Mouse (Mus musculus) midbrain, postnatal 0 days (tissue): ENCODE measurements around the gene Itga6. TPM values are rescaled to one million over a fixed set of nuclear protein-coding genes. Genes with fewer than 3 reads are reported as not detected.
"Not testable (repeated sequence)": the region's sequence is repeated elsewhere in the genome, so short reads cannot be mapped to it uniquely, and the experiment has no call there.

Experiments
- ATAC-seq: fragments of 200-750 bp; cut with Nextera tagmentation; 2 replicates; pipeline ENCODE4 v1.8.0; 2017; ENCODE audit warnings: moderate number of reproducible peaks, mild to moderate bottlenecking, moderate TSS enrichment, moderate library complexity; ENCODE audit not compliant: low FRiP score
- DNase-seq: peaks from one replicate; pipeline ENCODE4 v3.0.0-alpha.2; 2015; ENCODE audit warnings: low spot score
- H3K27ac ChIP-seq: fragments of 300-500 bp; sonication (generic); 2 replicates; pipeline ENCODE4 v1.5.1; 2014; ENCODE audit warnings: low read depth, mild to moderate bottlenecking, low read length, mixed read lengths
- H3K27me3 ChIP-seq: fragments of 300-500 bp; sonication (generic); 2 replicates; pipeline ENCODE4 v1.6.1; 2014; ENCODE audit warnings: low read length, control low read depth, mixed read lengths; ENCODE audit not compliant: insufficient read depth
- H3K36me3 ChIP-seq: fragments of 300-500 bp; sonication (generic); 2 replicates; pipeline ENCODE4 v1.6.1; 2014; ENCODE audit warnings: low read length, control low read depth, mixed read lengths; ENCODE audit not compliant: insufficient read depth
- H3K4me1 ChIP-seq: fragments of 300-500 bp; sonication (generic); 2 replicates; pipeline ENCODE4 v1.6.1; 2014; ENCODE audit warnings: mild to moderate bottlenecking, control low read depth, antibody characterized with exemption, low read length, mixed read lengths; ENCODE audit not compliant: insufficient read depth
- H3K4me2 ChIP-seq: fragments of 300-500 bp; sonication (generic); 2 replicates; pipeline ENCODE4 v1.6.1; 2014; ENCODE audit warnings: low read depth, mild to moderate bottlenecking, low read length, mixed read lengths; ENCODE audit not compliant: poor library complexity, severe bottlenecking
- H3K4me3 ChIP-seq: fragments of 300-500 bp; sonication (generic); 2 replicates; pipeline ENCODE4 v1.5.1; 2014; ENCODE audit warnings: low read depth, mild to moderate bottlenecking, low read length, moderate library complexity
- H3K9ac ChIP-seq: fragments of 300-500 bp; sonication (generic); replicated peaks from 2 replicates; pipeline ENCODE4 v1.6.1; 2014; ENCODE audit warnings: mild to moderate bottlenecking, low read length, moderate library complexity, mixed read lengths; ENCODE audit not compliant: poor library complexity, severe bottlenecking
- H3K9me3 ChIP-seq: fragments of 300-500 bp; sonication (generic); 2 replicates; pipeline ENCODE4 v1.6.1; 2016; ENCODE audit warnings: low read length, control low read depth
- CTCF ChIP-seq: IDR thresholded peaks from 2 replicates; pipeline ENCODE4 v1.5.1; 2016; ENCODE audit warnings: antibody characterized with exemption, mild to moderate bottlenecking
- WGBS: fragments of 180-500 bp; shearing (Covaris S2); extraction: QIAGEN DNeasy Blood & Tissue Kit; methylation state at CpG from one replicate; pipeline ENCODE4 v1.1.7; 2014; 5-methylcytosine and 5-hydroxymethylcytosine counted together
- polyA plus RNA-seq: library from polyadenylated mRNA; unstranded; fragments of >200 nt; fragmentation: Nextera tagmentation; extraction: Ambion mirVana; gene quantifications from 2 replicates; pipeline ENCODE4 v1.2.1, GENCODE M21; 2015
- total RNA-seq: library from RNA; depleted of rRNA; stranded (reverse); fragments of >200 nt; gene quantifications from 2 replicates; pipeline ENCODE4 v1.2.3, GENCODE M21; 2014

Itga6 gene
- total and polyA plus RNA-seq, 2 experiments from 2014 or later: 16.0 to 38.9 TPM

DNA sequence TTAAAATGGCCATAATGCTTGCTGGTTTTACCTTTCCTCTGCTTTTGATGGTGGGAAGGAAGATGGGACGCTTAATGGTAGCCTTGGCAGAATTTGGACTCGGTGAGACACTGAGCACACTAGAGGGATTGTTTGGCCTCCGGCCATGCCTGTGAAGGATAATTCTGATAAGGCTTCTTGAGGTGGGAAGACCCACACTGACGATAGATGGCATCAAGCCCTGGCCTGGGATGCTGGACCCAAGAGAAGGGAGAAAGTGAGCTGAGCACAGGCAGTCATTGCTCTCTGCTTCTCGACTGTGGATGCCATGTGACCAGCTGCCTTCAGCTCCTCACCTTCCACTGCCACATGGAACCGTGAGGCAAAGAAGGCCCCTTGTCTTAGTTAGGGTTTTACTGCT lies 99.5 kb downstream of the Itga6 start:
- H3K4me2 ChIP-seq: no peak overlapping the region
- H3K36me3 ChIP-seq: peaks cover 14% of the 10 kb centered on the region
- H3K27me3 ChIP-seq: no peaks in the 10 kb centered on the region
- no peak overlapping the region for H3K4me3 ChIP-seq
- H3K9ac ChIP-seq: no peak overlapping the region
- H3K27ac ChIP-seq: no peak overlapping the region
- H3K9me3 ChIP-seq: no peaks in the 10 kb centered on the region
- H3K4me1 ChIP-seq: no peaks in the 10 kb centered on the region
- no peak for TF ChIP-seq CTCF
- no peak for DNase-seq
- 92% methylated on average over 6 of the region's 6 CpGs for WGBS
- ATAC-seq: no peak

DNA sequence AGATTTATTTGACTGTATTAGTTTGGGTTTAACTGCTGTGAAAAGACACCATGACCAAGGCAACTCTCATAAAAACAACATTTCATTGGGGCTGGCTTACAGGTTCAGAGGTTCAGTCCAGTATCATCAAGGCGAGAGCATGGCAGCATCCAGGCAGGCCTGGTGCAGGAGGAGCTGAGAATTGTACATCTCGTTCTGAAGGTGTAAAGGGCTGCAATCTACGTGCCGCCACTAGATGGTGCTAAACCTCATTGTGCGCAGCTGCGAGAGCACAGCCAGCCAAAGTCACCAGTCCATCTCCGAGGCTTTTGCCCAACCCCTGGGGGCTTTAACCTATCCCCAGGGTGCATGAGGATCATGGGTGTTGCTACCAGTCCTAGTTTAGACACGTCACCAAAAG lies 106.7 kb downstream of the Itga6 start:
- ATAC-seq, H3K27ac ChIP-seq, H3K4me1 ChIP-seq, H3K36me3 ChIP-seq, H3K9me3 ChIP-seq, H3K4me3 ChIP-seq, H3K27me3 ChIP-seq, H3K9ac ChIP-seq, H3K4me2 ChIP-seq: not testable (repeated sequence)
- DNase-seq: peak; percentile 53
- 0% methylated on average over 6 of the region's 8 CpGs for WGBS
- peak; percentile 63 for TF ChIP-seq CTCF

DNA sequence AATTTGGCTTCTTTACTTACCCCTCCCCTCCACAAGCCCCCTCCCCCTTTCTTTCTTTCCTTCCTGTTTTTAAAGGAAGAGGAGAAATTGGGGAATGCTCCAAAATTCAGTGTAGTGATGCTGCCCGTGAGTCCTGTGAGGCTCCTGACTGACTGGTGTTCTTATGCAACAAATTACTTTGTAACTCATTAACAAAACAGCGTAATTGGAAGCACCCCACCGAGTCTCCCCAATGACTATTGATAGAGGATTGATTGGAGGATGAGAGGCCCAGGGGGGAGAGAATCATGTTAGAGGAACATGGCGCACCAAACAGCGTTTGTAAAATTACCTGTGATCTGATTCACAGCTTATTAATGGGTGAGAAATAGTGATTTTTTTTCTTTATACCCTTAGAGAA lies 109.7 kb downstream of the Itga6 start:
- H3K4me1 ChIP-seq: no peaks in the 10 kb centered on the region
- DNase-seq: no peak
- no peak overlapping the region for H3K9ac ChIP-seq
- H3K4me2 ChIP-seq: no peak overlapping the region
- no peak for TF ChIP-seq CTCF
- no peaks in the 10 kb centered on the region for H3K27me3 ChIP-seq
- no peak overlapping the region for H3K27ac ChIP-seq
- H3K9me3 ChIP-seq: no peaks in the 10 kb centered on the region
- peaks cover 5% of the 10 kb centered on the region; the same call in 1 of the 2 replicates for H3K36me3 ChIP-seq
- WGBS: 79% methylated on average over 5 of the region's 5 CpGs
- ATAC-seq: no peak
- no peak overlapping the region for H3K4me3 ChIP-seq

DNA sequence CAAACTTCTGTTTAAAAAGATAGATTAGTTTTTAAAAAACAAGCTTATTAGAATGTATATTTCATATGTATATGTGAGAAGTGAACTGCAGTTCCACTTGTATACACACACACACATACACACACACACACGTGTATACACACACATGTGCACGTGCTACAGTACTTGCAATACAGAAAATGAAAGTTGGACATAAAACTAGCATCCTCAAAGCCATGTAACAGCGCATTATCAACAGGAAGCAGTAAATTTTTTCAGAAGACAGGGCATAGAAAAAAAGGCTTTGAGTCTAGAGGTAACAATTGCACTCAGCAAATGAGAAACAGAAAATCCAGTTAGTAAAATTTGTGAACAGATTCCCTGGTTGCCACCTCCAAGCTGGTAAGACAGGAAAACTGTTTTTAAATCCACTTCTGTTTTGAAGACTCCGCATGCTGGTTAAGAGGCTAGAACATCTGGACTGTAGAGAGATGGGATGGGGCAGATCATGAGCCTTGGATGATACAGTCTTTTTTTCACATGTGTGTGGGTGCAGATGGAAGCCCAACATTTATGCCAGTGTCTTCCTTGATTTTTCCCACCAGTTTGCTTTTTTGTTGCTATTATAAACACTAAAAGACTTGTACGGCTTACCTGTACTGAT lies 118.2 kb downstream of the Itga6 start:
- H3K36me3 ChIP-seq: no peaks in the 10 kb centered on the region
- no peak overlapping the region for H3K27ac ChIP-seq
- H3K9ac ChIP-seq: no peak overlapping the region
- no peak overlapping the region for H3K4me3 ChIP-seq
- ATAC-seq (no peak), DNase-seq (no peak)
- no peaks in the 10 kb centered on the region for H3K27me3 ChIP-seq
- TF ChIP-seq CTCF: no peak
- WGBS: 89% methylated on average over 5 of the region's 5 CpGs
- no peak overlapping the region for H3K4me2 ChIP-seq
- no peaks in the 10 kb centered on the region for H3K4me1 ChIP-seq
- no peaks in the 10 kb centered on the region for H3K9me3 ChIP-seq

DNA sequence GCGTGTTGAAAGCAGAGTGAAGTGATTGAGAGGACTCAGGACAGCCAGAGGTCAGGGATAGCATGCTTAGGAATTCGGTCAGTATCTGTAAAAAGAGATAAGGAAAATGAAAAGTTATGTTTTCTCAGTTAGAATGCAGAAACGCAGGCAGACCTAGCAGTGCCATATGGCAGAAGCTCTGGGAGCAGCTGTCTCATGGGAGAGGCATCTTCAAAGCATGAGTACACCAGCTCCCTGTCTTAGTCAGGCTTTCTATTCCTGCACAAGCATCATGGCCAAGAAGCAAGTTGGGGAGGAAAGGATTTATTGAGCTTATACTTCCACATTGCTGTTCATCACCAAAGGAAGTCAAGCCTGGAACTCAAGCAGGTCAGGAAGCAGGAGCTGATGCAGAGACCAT lies 119.6 kb downstream of the Itga6 start:
- no peak overlapping the region for H3K27ac ChIP-seq
- H3K4me2 ChIP-seq: no peak overlapping the region
- 74% methylated on average over 3 of the region's 3 CpGs for WGBS
- TF ChIP-seq CTCF: no peak
- H3K36me3 ChIP-seq: no peaks in the 10 kb centered on the region
- H3K9ac ChIP-seq: no peak overlapping the region
- no peaks in the 10 kb centered on the region for H3K27me3 ChIP-seq
- no peak for ATAC-seq
- H3K4me3 ChIP-seq: no peak overlapping the region
- no peaks in the 10 kb centered on the region for H3K9me3 ChIP-seq
- no peaks in the 10 kb centered on the region for H3K4me1 ChIP-seq
- no peak for DNase-seq

DNA sequence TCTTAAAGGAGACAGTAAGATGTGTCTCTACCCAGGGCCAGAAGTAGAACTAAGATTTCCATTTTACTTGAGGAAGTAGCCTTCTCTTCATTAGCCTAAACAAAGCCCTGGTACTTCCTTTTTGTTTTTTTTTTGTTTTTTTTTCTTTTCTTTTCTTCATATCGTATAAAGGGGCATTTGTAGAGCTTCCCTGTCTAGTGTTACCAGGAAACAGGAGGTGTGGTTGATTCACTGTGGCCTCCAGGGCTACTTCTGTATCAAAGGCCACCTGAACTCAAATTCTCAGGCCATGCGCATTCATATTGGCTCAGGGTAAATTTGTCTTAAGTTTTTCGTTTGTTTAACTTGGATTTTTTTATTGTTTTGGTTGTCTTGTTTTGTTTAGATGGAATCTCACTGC lies 120.5 kb downstream of the Itga6 start:
- WGBS: 77% methylated on average over 3 of the region's 3 CpGs
- DNase-seq: no peak

More for the DNA sequence above, 120.5 kb downstream of the Itga6 start:
- H3K27ac ChIP-seq: no peak overlapping the region
- H3K4me2 ChIP-seq: no peak overlapping the region
- H3K9ac ChIP-seq: no peak overlapping the region
- H3K4me1 ChIP-seq: no peaks in the 10 kb centered on the region
- no peaks in the 10 kb centered on the region for H3K27me3 ChIP-seq
- no peak for TF ChIP-seq CTCF
- H3K36me3 ChIP-seq: no peaks in the 10 kb centered on the region
- H3K4me3 ChIP-seq: no peak overlapping the region
- no peak for ATAC-seq
- no peaks in the 10 kb centered on the region for H3K9me3 ChIP-seq
